25 mouse cellular contexts compared by ENCODE assay signal in the genomic region with DNA sequence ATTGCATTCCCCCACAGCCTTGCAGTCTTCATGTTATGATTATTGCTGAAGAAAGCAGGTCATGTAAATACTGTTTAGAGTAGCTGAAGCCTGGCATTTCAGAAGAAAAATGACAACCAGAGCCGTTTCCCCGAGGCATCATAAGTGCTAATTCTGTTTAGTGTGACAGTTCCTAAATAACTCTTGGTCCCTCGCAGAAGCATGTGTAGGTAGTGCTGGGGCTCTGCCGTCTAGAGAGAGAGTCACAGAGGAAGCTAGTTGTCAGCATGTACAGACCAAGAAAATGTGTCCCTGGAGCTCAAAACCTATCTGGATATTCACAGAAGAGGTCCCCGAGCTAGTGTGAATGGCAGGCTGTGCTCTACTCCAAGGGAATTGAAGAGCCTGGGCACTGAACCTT.
DNase-seq lines count a peak whose midpoint lies in the region; ATAC-seq and TF ChIP-seq lines count a peak whose summit lies in the region.
"Had no signal": no experiment of that assay in that cellular context is flagged by ENCODE, and none has a peak within 500 bp of the region (broad histone marks: within the 10 kb centered on the region; RNA-seq: fewer than 3 reads in every experiment).

No protein-coding gene starts in this region.

- no peak for DNase-seq in gastrocnemius, adult 2 months
- DNase-seq in gastrocnemius, postnatal 10 days, result no peak
- DNase-seq in hindbrain, postnatal 0 days (ENCODE audit: low spot score), result peak; percentile 11
- no peak for DNase-seq in hindbrain, embryonic 11.5 days (ENCODE audit: low spot score)
- DNase-seq in midbrain, postnatal 0 days (ENCODE audit: low spot score), result peak; percentile 19
- no peak for DNase-seq in midbrain, embryonic 10.5 days (ENCODE audit: low spot score)
- peak; percentile 24 for DNase-seq in embryonic facial prominence, embryonic 14.5 days (ENCODE audit: low spot score)
- no peak for DNase-seq in retina, embryonic 14.5 days (ENCODE audit: low spot score)
- DNase-seq: adrenal gland, postnatal 14 days; cerebellum, adult 18-20 months; cerebellum, postnatal 10 days; kidney, adult 8-10 months; kidney, postnatal 4 days; layer of hippocampus, postnatal 36 days; lung, postnatal 36 days; thymus, postnatal 4 days had no signal

- 0 out of 2 replicates have a peak, but pooled peaks cover 5% of the 10 kb centered on the region for H3K4me1 ChIP-seq in hindbrain, postnatal 0 days (ENCODE audit: insufficient read depth, low read length)
- H3K4me1 ChIP-seq in hindbrain, embryonic 11.5 days (replicated peaks; ENCODE audit: control insufficient read depth, insufficient read depth, low read length), result no peaks in the 10 kb centered on the region
- no peaks in the 10 kb centered on the region for H3K4me1 ChIP-seq in midbrain, postnatal 0 days (ENCODE audit: insufficient read depth, low read length)
- peaks cover 12% of the 10 kb centered on the region for H3K4me1 ChIP-seq in midbrain, embryonic 10.5 days
- peaks cover 22% of the 10 kb centered on the region for H3K4me1 ChIP-seq in embryonic facial prominence, embryonic 14.5 days (ENCODE audit: control insufficient read depth, insufficient read depth, low read length)
- H3K4me1 ChIP-seq: lung, embryonic 15.5 days had no signal

- intact Hi-C loops in gastrocnemius, adult 2 months (cut with DNase I), result no loop called here

- 0 out of 2 replicates have a peak, but pooled peaks have one; percentile 22 for ATAC-seq in hindbrain, postnatal 0 days
- ATAC-seq in hindbrain, embryonic 11.5 days (ENCODE audit: low FRiP score), result no peak
- no peak for ATAC-seq in midbrain, postnatal 0 days (ENCODE audit: low FRiP score)
- ATAC-seq in embryonic facial prominence, embryonic 14.5 days (ENCODE audit: low read depth), result no peak
- ATAC-seq: forebrain, embryonic 13.5 days; intestine, embryonic 16.5 days; midbrain, embryonic 13.5 days; Patski had no signal

- H3K9ac ChIP-seq in hindbrain, postnatal 0 days (replicated peaks; ENCODE audit: low read length), result no peak overlapping the region
- H3K9ac ChIP-seq in hindbrain, embryonic 11.5 days (ENCODE audit: low read depth, low read length), result no peak overlapping the region
- H3K9ac ChIP-seq in midbrain, postnatal 0 days (replicated peaks; ENCODE audit: low read length, poor library complexity, severe bottlenecking), result no peak overlapping the region
- H3K9ac ChIP-seq in embryonic facial prominence, embryonic 14.5 days (ENCODE audit: low read depth, low read length), result no peak overlapping the region
- H3K9ac ChIP-seq: forebrain, embryonic 13.5 days; limb, embryonic 13.5 days; lung, embryonic 15.5 days; midbrain, embryonic 13.5 days had no signal

- no peak overlapping the region for H3K4me2 ChIP-seq in hindbrain, postnatal 0 days (ENCODE audit: low read depth, low read length)
- no peak overlapping the region for H3K4me2 ChIP-seq in hindbrain, embryonic 11.5 days (replicated peaks; ENCODE audit: low read depth, low read length)
- no peak overlapping the region for H3K4me2 ChIP-seq in midbrain, postnatal 0 days (ENCODE audit: low read depth, low read length, poor library complexity, severe bottlenecking)
- no peak overlapping the region for H3K4me2 ChIP-seq in embryonic facial prominence, embryonic 14.5 days (ENCODE audit: low read depth, low read length)
- H3K4me2 ChIP-seq: forebrain, embryonic 13.5 days; limb, embryonic 13.5 days; liver, embryonic 11.5 days; lung, embryonic 15.5 days; midbrain, embryonic 13.5 days had no signal

- peak overlapping the region; percentile 24; the same call in 1 of the 2 replicates for H3K27ac ChIP-seq in gastrocnemius, adult 2 months
- no peak overlapping the region for H3K27ac ChIP-seq in hindbrain, postnatal 0 days
- H3K27ac ChIP-seq in hindbrain, embryonic 11.5 days (ENCODE audit: low read depth, low read length), result no peak overlapping the region
- H3K27ac ChIP-seq in midbrain, postnatal 0 days (ENCODE audit: low read depth, low read length), result peak overlapping the region; percentile 32; the same call in 1 of the 2 replicates
- H3K27ac ChIP-seq in midbrain, embryonic 10.5 days (replicated peaks), result no peak overlapping the region
- H3K27ac ChIP-seq in embryonic facial prominence, embryonic 14.5 days (replicated peaks; ENCODE audit: low read depth, low read length), result no peak overlapping the region; the same call in 1 of the 2 replicates
- H3K27ac ChIP-seq: forebrain, embryonic 13.5 days; kidney, postnatal 0 days; lung, embryonic 15.5 days; midbrain, embryonic 13.5 days had no signal

- TF ChIP-seq CTCF in gastrocnemius, adult 2 months (IDR thresholded peaks at IDR 0.05), result no peak
- no peak for TF ChIP-seq CTCF in hindbrain, postnatal 0 days (IDR thresholded peaks at IDR 0.05; ENCODE audit: low read depth)
- no peak for TF ChIP-seq CTCF in midbrain, postnatal 0 days (IDR thresholded peaks at IDR 0.05)

- WGBS in hindbrain, postnatal 0 days, result 63% methylated on average over 5 of the region's 5 CpGs
- 83% methylated on average over 5 of the region's 5 CpGs for WGBS in hindbrain, embryonic 11.5 days
- 63% methylated on average over 5 of the region's 5 CpGs for WGBS in midbrain, postnatal 0 days
- WGBS in midbrain, embryonic 10.5 days, result 88% methylated on average over 5 of the region's 5 CpGs
- WGBS in embryonic facial prominence, embryonic 14.5 days, result 41% methylated on average over 5 of the region's 5 CpGs

- no peaks in the 10 kb centered on the region for H3K36me3 ChIP-seq in hindbrain, postnatal 0 days (ENCODE audit: insufficient read depth, low read length)
- H3K36me3 ChIP-seq in hindbrain, embryonic 11.5 days (ENCODE audit: control insufficient read depth, insufficient read depth, low read length), result no peaks in the 10 kb centered on the region
- no peaks in the 10 kb centered on the region for H3K36me3 ChIP-seq in midbrain, postnatal 0 days (ENCODE audit: insufficient read depth, low read length)
- H3K36me3 ChIP-seq in midbrain, embryonic 10.5 days, result no peaks in the 10 kb centered on the region
- no peaks in the 10 kb centered on the region for H3K36me3 ChIP-seq in embryonic facial prominence, embryonic 14.5 days (ENCODE audit: control insufficient read depth, insufficient read depth, low read length)
- H3K36me3 ChIP-seq: limb, embryonic 13.5 days; lung, embryonic 15.5 days; midbrain, embryonic 13.5 days had no signal

- no peaks in the 10 kb centered on the region for H3K27me3 ChIP-seq in hindbrain, postnatal 0 days (ENCODE audit: insufficient read depth, low read length)
- H3K27me3 ChIP-seq in hindbrain, embryonic 11.5 days (ENCODE audit: control insufficient read depth, insufficient read depth, low read length), result no peaks in the 10 kb centered on the region
- no peaks in the 10 kb centered on the region for H3K27me3 ChIP-seq in midbrain, postnatal 0 days (ENCODE audit: insufficient read depth, low read length)
- H3K27me3 ChIP-seq in midbrain, embryonic 10.5 days (ENCODE audit: low read depth, poor library complexity, severe bottlenecking), result no peaks in the 10 kb centered on the region
- H3K27me3 ChIP-seq in embryonic facial prominence, embryonic 14.5 days (replicated peaks; ENCODE audit: control insufficient read depth, insufficient read depth, low read length), result no peaks in the 10 kb centered on the region
- H3K27me3 ChIP-seq: forebrain, embryonic 13.5 days; limb, embryonic 13.5 days; lung, embryonic 15.5 days; midbrain, embryonic 13.5 days; Patski had no signal

- H3K9me3 ChIP-seq in hindbrain, postnatal 0 days (ENCODE audit: low read length), result no peaks in the 10 kb centered on the region
- H3K9me3 ChIP-seq in hindbrain, embryonic 11.5 days (ENCODE audit: control insufficient read depth, low read length), result no peaks in the 10 kb centered on the region
- no peaks in the 10 kb centered on the region for H3K9me3 ChIP-seq in midbrain, postnatal 0 days (ENCODE audit: low read length)
- peaks cover 6% of the 10 kb centered on the region; the same call in 1 of the 2 replicates for H3K9me3 ChIP-seq in midbrain, embryonic 10.5 days (replicated peaks)
- H3K9me3 ChIP-seq in embryonic facial prominence, embryonic 14.5 days (ENCODE audit: control insufficient read depth, low read length), result no peaks in the 10 kb centered on the region
- H3K9me3 ChIP-seq: forebrain, embryonic 13.5 days; lung, embryonic 15.5 days; midbrain, embryonic 13.5 days had no signal

- no peak overlapping the region for H3K4me3 ChIP-seq in gastrocnemius, adult 2 months
- no peak overlapping the region for H3K4me3 ChIP-seq in hindbrain, postnatal 0 days (ENCODE audit: low read length)
- no peak overlapping the region for H3K4me3 ChIP-seq in hindbrain, embryonic 11.5 days (ENCODE audit: low read depth, low read length)
- H3K4me3 ChIP-seq in midbrain, postnatal 0 days (ENCODE audit: low read depth, low read length), result no peak overlapping the region
- H3K4me3 ChIP-seq in midbrain, embryonic 10.5 days, result no peak overlapping the region
- no peak overlapping the region for H3K4me3 ChIP-seq in embryonic facial prominence, embryonic 14.5 days (ENCODE audit: low read depth, low read length)
- H3K4me3 ChIP-seq: forebrain, embryonic 13.5 days; limb, embryonic 13.5 days; lung, embryonic 15.5 days; midbrain, embryonic 13.5 days; myocyte had no signal

Comparison
In these comparisons a context has a peak if more than half of its experiments do, and no peak if none do; other contexts are left out.
1. DNase-seq: peak in hindbrain, postnatal 0 days (single experiment), midbrain, postnatal 0 days (single experiment) and embryonic facial prominence, embryonic 14.5 days (single experiment); none in gastrocnemius, adult 2 months (single experiment), gastrocnemius, postnatal 10 days (single experiment), hindbrain, embryonic 11.5 days (single experiment), midbrain, embryonic 10.5 days (single experiment) and retina, embryonic 14.5 days (single experiment).
2. H3K27ac ChIP-seq: peak in gastrocnemius, adult 2 months (single experiment) and midbrain, postnatal 0 days (single experiment); none in hindbrain, postnatal 0 days (single experiment), hindbrain, embryonic 11.5 days (single experiment), midbrain, embryonic 10.5 days (single experiment) and embryonic facial prominence, embryonic 14.5 days (single experiment).